Mouse (Mus musculus) C2C12 (cell line): ENCODE data around the gene Hspb9. TPM values are rescaled to one million over a fixed set of nuclear protein-coding genes. Genes with fewer than 3 reads are reported as not detected.

Experiments used
- H3K27me3 ChIP-seq: one replicate; pipeline ENCODE4 v1.6.1; 2011; ENCODE audit not compliant: control insufficient read depth, insufficient read depth, insufficient read length
- H3K36me3 ChIP-seq: one replicate; pipeline ENCODE4 v1.6.1; 2011; ENCODE audit not compliant: control insufficient read depth, insufficient read depth
- H3K4me3 ChIP-seq: one replicate; pipeline ENCODE4 v1.5.1; 2011; ENCODE audit warnings: mild to moderate bottlenecking, control low read depth; ENCODE audit not compliant: poor library complexity, insufficient read depth, severe bottlenecking
- H3K79me2 ChIP-seq: one replicate; pipeline ENCODE4 v1.6.1; 2011; ENCODE audit not compliant: control insufficient read depth, insufficient read depth
- H3K79me3 ChIP-seq: one replicate; pipeline ENCODE4 v1.6.1; 2011; ENCODE audit warnings: low read depth, control low read depth
- H3ac ChIP-seq: one replicate; pipeline ENCODE3; 2011; ENCODE audit warnings: low read depth; ENCODE audit not compliant: control insufficient read depth, insufficient read length
- CEBPB ChIP-seq: IDR thresholded peaks from one replicate; pipeline ENCODE4 v1.6.1; 2011; ENCODE audit warnings: low read depth, mild to moderate bottlenecking, control low read depth, moderate library complexity
- CTCF ChIP-seq: IDR thresholded peaks from one replicate; pipeline ENCODE4 v1.5.1; 2011; ENCODE audit not compliant: control insufficient read depth, insufficient read depth, insufficient read length
- FOSL1 ChIP-seq: IDR thresholded peaks from one replicate; pipeline ENCODE4 v1.8.0; 2011; ENCODE audit warnings: mild to moderate bottlenecking, low read length; ENCODE audit not compliant: poor library complexity, insufficient read depth, severe bottlenecking
- MAX ChIP-seq: IDR thresholded peaks from one replicate; pipeline ENCODE4 v1.6.1; 2011; ENCODE audit warnings: mild to moderate bottlenecking, control low read depth
- MYOD1 ChIP-seq: IDR thresholded peaks from one replicate; pipeline ENCODE4 v1.6.1; 2011; ENCODE audit warnings: low read depth; ENCODE audit not compliant: control insufficient read depth, insufficient read length
- MYOG ChIP-seq: IDR thresholded peaks from one replicate; pipeline ENCODE4 v1.6.1; 2011; ENCODE audit not compliant: control insufficient read depth, insufficient read length; ENCODE audit errors: extremely low read depth
- USF1 ChIP-seq: IDR thresholded peaks from one replicate; pipeline ENCODE4 v1.6.1; 2011; ENCODE audit warnings: low read depth, mild to moderate bottlenecking, control low read depth, moderate library complexity
- polyA plus RNA-seq: library from polyadenylated mRNA; unstranded; fragments of >200 nt; fragmentation: generic; extraction: Trizol; gene quantifications from one replicate; pipeline ENCODE4 v1.2.1, GENCODE M21; 2012; ENCODE audit warnings: missing spikeins

Gene Hspb9
- polyA plus RNA-seq, 1 experiment = 0.68 TPM

- peak within 1 kb of the TSS; percentile 98 for H3ac ChIP-seq
- H3K79me2 ChIP-seq = peaks cover 50% of the 10 kb centered on the region
- peak within 1 kb of the TSS; percentile 99 for H3K4me3 ChIP-seq
- H3K36me3 ChIP-seq = peaks cover 16% of the 10 kb centered on the region
- TF ChIP-seq MYOG (no peak), MAX (peak; percentile 16)
- H3K79me3 ChIP-seq = peaks cover 47% of the 10 kb centered on the region
- H3K27me3 ChIP-seq = peaks cover 2% of the 10 kb centered on the region
Observed at GRCm38 (mm10) chr11:100738066-100738604, 24.5 kb downstream of the Hspb9 start, which contains the start of gene Rab5c. Rab5c (minus strand) TSS chr11:100738215.

GRCm38 (mm10) chr11:100738749-100739148, 25.1 kb downstream of the Hspb9 start:
- Histone ChIP-seq H3ac (no peak overlapping the region), H3K4me3 (peak overlapping the region; percentile 28), H3K79me3 (peaks cover 41% of the 10 kb centered on the region), H3K79me2 (peaks cover 44% of the 10 kb centered on the region), H3K36me3 (peaks cover 10% of the 10 kb centered on the region), H3K27me3 (peaks cover 7% of the 10 kb centered on the region)
- TF ChIP-seq MYOD1 (no peak), USF1 (no peak), FOSL1 (no peak), MYOG (no peak), CEBPB (no peak)

DNA sequence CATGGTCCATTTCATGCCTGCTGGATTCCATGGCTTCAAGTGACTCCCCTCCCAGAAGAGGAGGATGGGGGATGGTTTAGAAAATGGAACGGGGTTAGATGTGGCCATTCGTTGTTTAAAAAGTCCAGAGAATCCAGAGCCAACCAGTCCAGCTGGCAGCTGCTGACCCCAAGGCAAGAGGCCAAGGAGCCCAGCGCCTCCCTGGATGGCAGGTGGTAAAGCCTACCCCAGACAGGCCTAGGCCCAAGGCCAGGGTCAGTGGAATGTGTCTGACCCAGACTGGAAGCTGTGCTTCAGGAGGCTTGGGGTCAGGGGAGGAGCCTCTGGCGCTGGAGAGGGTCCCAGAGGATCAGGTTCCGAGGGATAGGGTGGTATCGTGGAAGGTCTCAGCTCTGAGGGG, 27.7 kb downstream of the Hspb9 start:
- Histone ChIP-seq H3K79me3 (peaks cover 16% of the 10 kb centered on the region), H3ac (no peak overlapping the region), H3K4me3 (no peak overlapping the region), H3K79me2 (peaks cover 18% of the 10 kb centered on the region), H3K36me3 (no peaks in the 10 kb centered on the region), H3K27me3 (peaks cover 17% of the 10 kb centered on the region)
- no peak for TF ChIP-seq CTCF
- TF ChIP-seq MYOG = no peak
- no peak for TF ChIP-seq FOSL1
- TF ChIP-seq USF1 = no peak
- TF ChIP-seq MYOD1 = no peak
- no peak for TF ChIP-seq CEBPB
- no peak for TF ChIP-seq MAX

DNA sequence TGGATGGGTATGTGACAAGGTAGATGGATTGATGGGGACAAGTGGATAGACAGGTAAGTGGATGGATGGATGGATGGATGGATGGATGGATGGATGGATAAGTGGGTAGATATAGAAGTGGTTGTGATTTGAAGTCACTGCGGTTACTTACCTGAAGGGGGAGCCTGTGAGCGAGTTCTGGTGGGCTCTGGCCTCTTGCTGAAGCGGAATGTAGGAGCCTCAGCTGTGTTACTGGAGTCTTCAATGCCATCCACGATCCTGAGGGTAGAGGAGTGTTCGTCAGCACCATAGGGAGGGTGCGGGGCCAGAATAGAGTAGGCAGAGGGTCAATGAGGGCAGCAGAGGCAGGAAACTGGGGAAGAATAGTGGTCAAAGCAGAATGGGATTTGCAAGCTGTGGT, 31.4 kb downstream of the Hspb9 start:
- Histone ChIP-seq H3K79me3 (no peaks in the 10 kb centered on the region), H3K4me3 (no peak overlapping the region), H3K27me3 (peaks cover 50% of the 10 kb centered on the region), H3K36me3 (no peaks in the 10 kb centered on the region), H3K79me2 (no peaks in the 10 kb centered on the region), H3ac (no peak overlapping the region)
- TF ChIP-seq MYOG (no peak), MYOD1 (no peak)

- no peaks in the 10 kb centered on the region for H3K79me3 ChIP-seq
Observed at GRCm38 (mm10) chr11:100746546-100746945, 32.9 kb downstream of the Hspb9 start.

GRCm38 (mm10) chr11:100747114-100747513, 33.5 kb downstream of the Hspb9 start:
- Histone ChIP-seq H3ac (no peak overlapping the region), H3K79me3 (no peaks in the 10 kb centered on the region), H3K79me2 (no peaks in the 10 kb centered on the region), H3K36me3 (no peaks in the 10 kb centered on the region), H3K4me3 (no peak overlapping the region), H3K27me3 (peaks cover 65% of the 10 kb centered on the region)
- TF ChIP-seq MAX = no peak
- TF ChIP-seq CTCF = no peak
- TF ChIP-seq FOSL1 = no peak
- TF ChIP-seq MYOD1 = no peak
- TF ChIP-seq USF1 = no peak
- no peak for TF ChIP-seq CEBPB
- no peak for TF ChIP-seq MYOG

More at GRCm38 (mm10) chr11:100746546-100746945, 32.9 kb downstream of the Hspb9 start:
- H3ac ChIP-seq = no peak overlapping the region
- peaks cover 59% of the 10 kb centered on the region for H3K27me3 ChIP-seq
- no peaks in the 10 kb centered on the region for H3K79me2 ChIP-seq
- H3K4me3 ChIP-seq = no peak overlapping the region
- TF ChIP-seq CEBPB (no peak), MYOD1 (no peak), CTCF (no peak), USF1 (no peak), FOSL1 (no peak), MYOG (no peak), MAX (no peak)
- no peaks in the 10 kb centered on the region for H3K36me3 ChIP-seq
